Mouse (Mus musculus) granulocyte monocyte progenitor cell, adult 5-6 weeks (primary cell): ENCODE results near the gene Dgat2. TPM values are rescaled to one million over a fixed set of nuclear protein-coding genes. Genes with fewer than 3 reads are reported as not detected.
A peak's percentile ranks its signal among the peaks of the same experiment; 100 is the strongest.

Experiments used
- ATAC-seq: replicated peaks from 2 replicates; pipeline ENCODE4 v1.8.0; 2016; ENCODE audit warnings: mild to moderate bottlenecking, moderate TSS enrichment, inconsistent platforms; ENCODE audit not compliant: poor library complexity, severe bottlenecking
- total RNA-seq, 2 experiments: library from RNA; stranded (forward) in 1 of 2; stranded (reverse) in 1 of 2; fragments of 200-712, 200-1000 nt in 1 of 2; fragments of >200 nt in 1 of 2; fragmentation: Nextera tagmentation in 1 of 2; gene quantifications; 2 replicates each; pipeline ENCODE4 v1.2.3; 2014 to 2017

Dgat2 gene
- 9.6 and 13.9 TPM in 2 replicates for total RNA-seq (2014; fragmentation: Nextera tagmentation)
- total RNA-seq (2017) = 6.7 and 7.9 TPM in 2 replicates

- peak; percentile 68 for ATAC-seq
Measured at GRCm38 (mm10) chr7:99182432-99183172, at the start of gene Dgat2. TSS of gene Dgat2 (minus strand) at chr7:99182719.

- no peak for ATAC-seq
Measured at GRCm38 (mm10) chr7:99230061-99230747, 47.7 kb upstream of the Dgat2 start.

GRCm38 (mm10) chr7:99229411-99229810 lies 46.9 kb upstream of the Dgat2 start:
- ATAC-seq = peak; percentile 80

- no peak for ATAC-seq
Measured at GRCm38 (mm10) chr7:99228825-99229224, 46.3 kb upstream of the Dgat2 start.

GRCm38 (mm10) chr7:99227267-99227666 lies 44.7 kb upstream of the Dgat2 start:
- no peak for ATAC-seq

- no peak for ATAC-seq
Measured at GRCm38 (mm10) chr7:99226662-99227061, 44.1 kb upstream of the Dgat2 start.

- ATAC-seq = no peak
Measured at GRCm38 (mm10) chr7:99225421-99225820, 42.9 kb upstream of the Dgat2 start.

GRCm38 (mm10) chr7:99224648-99225190 lies 42.2 kb upstream of the Dgat2 start:
- no peak for ATAC-seq

- no peak; the same call in 1 of the 2 replicates for ATAC-seq
Measured at GRCm38 (mm10) chr7:99224225-99224624, 41.7 kb upstream of the Dgat2 start.

GRCm38 (mm10) chr7:99217338-99218074 lies 35.0 kb upstream of the Dgat2 start:
- ATAC-seq = no peak

GRCm38 (mm10) chr7:99215347-99215855 lies 32.9 kb upstream of the Dgat2 start:
- ATAC-seq = no peak

GRCm38 (mm10) chr7:99214621-99215185 lies 32.2 kb upstream of the Dgat2 start:
- ATAC-seq = no peak

- no peak for ATAC-seq
Measured at GRCm38 (mm10) chr7:99213686-99214085, 31.2 kb upstream of the Dgat2 start.

GRCm38 (mm10) chr7:99213056-99213455 lies 30.5 kb upstream of the Dgat2 start:
- no peak for ATAC-seq

GRCm38 (mm10) chr7:99208704-99209103 lies 26.2 kb upstream of the Dgat2 start:
- ATAC-seq = no peak

GRCm38 (mm10) chr7:99206364-99206763 lies 23.8 kb upstream of the Dgat2 start:
- no peak for ATAC-seq

- ATAC-seq = no peak
Measured at GRCm38 (mm10) chr7:99202163-99202562, 19.6 kb upstream of the Dgat2 start.

GRCm38 (mm10) chr7:99200290-99200689 lies 17.8 kb upstream of the Dgat2 start:
- no peak for ATAC-seq

GRCm38 (mm10) chr7:99199451-99200175 lies 17.1 kb upstream of the Dgat2 start:
- peak; percentile 74 for ATAC-seq
